Comparison of ENCODE assay signal across 12 mouse cellular contexts in the genomic region with DNA sequence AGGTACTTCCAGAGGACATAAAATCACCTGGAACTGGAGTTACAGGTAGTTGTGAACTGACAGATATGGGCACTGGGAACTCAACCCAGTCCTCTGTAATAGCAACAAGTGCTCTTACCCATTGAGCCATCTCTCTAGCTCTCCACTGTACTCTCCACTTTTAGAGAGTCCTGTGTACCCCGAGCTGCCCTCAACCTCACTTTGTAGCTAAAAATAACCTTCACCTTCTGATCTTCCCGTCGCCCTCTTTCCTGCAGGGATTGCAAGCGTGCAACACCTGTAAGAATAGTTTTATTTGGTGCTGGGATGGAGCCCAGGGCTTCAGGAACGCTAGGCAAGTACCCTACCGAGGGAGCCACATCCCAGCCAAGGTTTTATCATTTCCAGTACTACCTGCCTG. TPM values are rescaled to one million over a fixed set of nuclear protein-coding genes. Genes with fewer than 3 reads are reported as not detected.
A peak's percentile ranks its signal among the peaks of the same experiment; 100 is the strongest.
DNase-seq lines count a peak whose midpoint lies in the region; ATAC-seq lines count a peak whose summit lies in the region.
"Had no signal": no experiment of that assay in that cellular context is flagged by ENCODE, and none has a peak within 500 bp of the region (broad histone marks: within the 10 kb centered on the region; RNA-seq: fewer than 3 reads in every experiment).

No protein-coding gene starts in this region.

- H3K9me3 ChIP-seq in embryonic facial prominence, embryonic 13.5 days = no peaks in the 10 kb centered on the region
- H3K9me3 ChIP-seq in embryonic facial prominence, embryonic 10.5 days = no peaks in the 10 kb centered on the region
- no peaks in the 10 kb centered on the region for H3K9me3 ChIP-seq in kidney, embryonic 15.5 days (replicated peaks)
- no peaks in the 10 kb centered on the region for H3K9me3 ChIP-seq in kidney, embryonic 16.5 days (ENCODE audit: low read length)
- no peaks in the 10 kb centered on the region for H3K9me3 ChIP-seq in megakaryocyte, embryonic 14.5 days
- H3K9me3 ChIP-seq: forebrain, embryonic 15.5 days; neural tube, embryonic 13.5 days had no signal

- no peak for ATAC-seq in embryonic facial prominence, embryonic 13.5 days (ENCODE audit: insufficient number of reproducible peaks, insufficient read depth, low FRiP score, low TSS enrichment, low read depth)
- ATAC-seq in kidney, embryonic 15.5 days (replicated peaks; ENCODE audit: low FRiP score) = no peak
- ATAC-seq in kidney, embryonic 16.5 days (ENCODE audit: low FRiP score, low TSS enrichment) = no peak
- no peak for ATAC-seq in megakaryocyte, adult 5-6 weeks (ENCODE audit: poor library complexity, severe bottlenecking)
- ATAC-seq: CD4-positive, CD25-positive, alpha-beta regulatory T cell, adult 4 months had no signal

- 60% methylated on average over 6 of the region's 6 CpGs for WGBS in embryonic facial prominence, embryonic 13.5 days
- 70% methylated on average over 6 of the region's 6 CpGs for WGBS in embryonic facial prominence, embryonic 10.5 days
- 59% methylated on average over 6 of the region's 6 CpGs for WGBS in kidney, embryonic 15.5 days
- WGBS in kidney, embryonic 16.5 days = 54% methylated on average over 6 of the region's 6 CpGs

- DNase-seq in embryonic facial prominence, embryonic 10.5 days (ENCODE audit: low spot score) = no peak
- no peak for DNase-seq in cerebellum, postnatal 10 days
- no peak for DNase-seq in thymus, postnatal 4 days

- H3K4me3 ChIP-seq in embryonic facial prominence, embryonic 13.5 days = no peak overlapping the region
- H3K4me3 ChIP-seq in embryonic facial prominence, embryonic 10.5 days = no peak overlapping the region
- no peak overlapping the region for H3K4me3 ChIP-seq in kidney, embryonic 15.5 days (replicated peaks)
- H3K4me3 ChIP-seq in kidney, embryonic 16.5 days (ENCODE audit: low read length) = no peak overlapping the region
- peak overlapping the region; percentile 5 for H3K4me3 ChIP-seq in megakaryocyte, embryonic 14.5 days (replicated peaks)
- H3K4me3 ChIP-seq: forebrain, embryonic 15.5 days; neural tube, embryonic 13.5 days had no signal

- H3K27ac ChIP-seq in embryonic facial prominence, embryonic 13.5 days = no peak overlapping the region
- H3K27ac ChIP-seq in embryonic facial prominence, embryonic 10.5 days (replicated peaks) = no peak overlapping the region
- H3K27ac ChIP-seq in kidney, embryonic 15.5 days = no peak overlapping the region
- no peak overlapping the region for H3K27ac ChIP-seq in kidney, embryonic 16.5 days (ENCODE audit: low read length)
- H3K27ac ChIP-seq: forebrain, embryonic 15.5 days; neural tube, embryonic 13.5 days had no signal

- H3K36me3 ChIP-seq in embryonic facial prominence, embryonic 13.5 days = no peaks in the 10 kb centered on the region
- peaks cover 3% of the 10 kb centered on the region; the same call in 1 of the 2 replicates for H3K36me3 ChIP-seq in embryonic facial prominence, embryonic 10.5 days (replicated peaks)
- peaks cover 2% of the 10 kb centered on the region; the same call in 1 of the 2 replicates for H3K36me3 ChIP-seq in kidney, embryonic 15.5 days
- H3K36me3 ChIP-seq in kidney, embryonic 16.5 days (ENCODE audit: insufficient read depth, low read length) = no peaks in the 10 kb centered on the region
- H3K36me3 ChIP-seq in megakaryocyte, embryonic 14.5 days (replicated peaks; ENCODE audit: low read length) = no peaks in the 10 kb centered on the region
- H3K36me3 ChIP-seq: forebrain, embryonic 15.5 days had no signal

- H3K27me3 ChIP-seq in embryonic facial prominence, embryonic 13.5 days = no peaks in the 10 kb centered on the region
- no peaks in the 10 kb centered on the region for H3K27me3 ChIP-seq in embryonic facial prominence, embryonic 10.5 days (replicated peaks; ENCODE audit: low read depth, poor library complexity, severe bottlenecking)
- H3K27me3 ChIP-seq in kidney, embryonic 15.5 days = no peaks in the 10 kb centered on the region
- H3K27me3 ChIP-seq in kidney, embryonic 16.5 days (ENCODE audit: insufficient read depth, low read length) = no peaks in the 10 kb centered on the region
- H3K27me3 ChIP-seq in megakaryocyte, embryonic 14.5 days (replicated peaks) = no peaks in the 10 kb centered on the region
- H3K27me3 ChIP-seq: forebrain, embryonic 15.5 days; neural tube, embryonic 13.5 days had no signal

- H3K4me2 ChIP-seq in embryonic facial prominence, embryonic 13.5 days = 0 out of 2 replicates have a peak overlapping the region, but pooled peaks have one; percentile 14
- peak overlapping the region; percentile 29 for H3K4me2 ChIP-seq in kidney, embryonic 15.5 days
- no peak overlapping the region for H3K4me2 ChIP-seq in kidney, embryonic 16.5 days (replicated peaks; ENCODE audit: low read depth, low read length)
- H3K4me2 ChIP-seq: forebrain, embryonic 15.5 days; midbrain, embryonic 11.5 days; neural tube, embryonic 13.5 days had no signal

- H3K4me1 ChIP-seq in embryonic facial prominence, embryonic 13.5 days = 0 out of 2 replicates have a peak, but pooled peaks cover 3% of the 10 kb centered on the region
- 0 out of 2 replicates have a peak, but pooled peaks cover 4% of the 10 kb centered on the region for H3K4me1 ChIP-seq in embryonic facial prominence, embryonic 10.5 days
- peaks cover 9% of the 10 kb centered on the region for H3K4me1 ChIP-seq in kidney, embryonic 15.5 days
- no peaks in the 10 kb centered on the region for H3K4me1 ChIP-seq in kidney, embryonic 16.5 days (ENCODE audit: insufficient read depth, low read length)
- H3K4me1 ChIP-seq in megakaryocyte, embryonic 14.5 days = peaks cover 51% of the 10 kb centered on the region
- H3K4me1 ChIP-seq: forebrain, embryonic 15.5 days; neural tube, embryonic 13.5 days had no signal

- H3K9ac ChIP-seq in embryonic facial prominence, embryonic 13.5 days = no peak overlapping the region
- H3K9ac ChIP-seq in kidney, embryonic 15.5 days = no peak overlapping the region
- H3K9ac ChIP-seq in kidney, embryonic 16.5 days (replicated peaks; ENCODE audit: low read length) = no peak overlapping the region
- H3K9ac ChIP-seq: forebrain, embryonic 15.5 days; neural tube, embryonic 13.5 days had no signal

RNA-seq across cellular contexts. Expression of gene Cep19, which starts 16.2 kb away (rescaled TPM):
- 25.9 and 32.5 TPM in 2 replicates for polyA plus RNA-seq in embryonic facial prominence, embryonic 13.5 days (2015; fragmentation: Nextera tagmentation; extraction: Ambion mirVana)
- 36.5 and 36.7 TPM in 2 replicates for polyA plus RNA-seq in embryonic facial prominence, embryonic 10.5 days (2016; fragmentation: Nextera tagmentation; extraction: Ambion mirVana)
- 38.3 and 39.8 TPM in 2 replicates for polyA plus RNA-seq in kidney, embryonic 15.5 days (2015; fragmentation: Nextera tagmentation; extraction: Ambion mirVana)
- 42.6 and 44.5 TPM in 2 replicates for polyA plus RNA-seq in kidney, embryonic 16.5 days (2015; fragmentation: Nextera tagmentation; extraction: Ambion mirVana)
- 1.6 and 2.0 TPM in 2 replicates for polyA plus RNA-seq in megakaryocyte, embryonic 14.5 days (2012; ENCODE audit: insufficient read depth, low replicate concordance)
- 24.0 and 27.4 TPM in 2 replicates for total RNA-seq in megakaryocyte, adult 5-6 weeks (2015)
- 36.6 and 44.3 TPM in 2 replicates for total RNA-seq in megakaryocyte, adult 5-6 weeks (2017)

RNA-seq across cellular contexts. Expression of gene Pigx, which starts 16.2 kb away (rescaled TPM):
- polyA plus RNA-seq in embryonic facial prominence, embryonic 13.5 days (2015; fragmentation: Nextera tagmentation; extraction: Ambion mirVana) = 127 and 132 TPM in 2 replicates
- polyA plus RNA-seq in embryonic facial prominence, embryonic 10.5 days (2016; fragmentation: Nextera tagmentation; extraction: Ambion mirVana) = 151 and 152 TPM in 2 replicates
- polyA plus RNA-seq in kidney, embryonic 15.5 days (2015; fragmentation: Nextera tagmentation; extraction: Ambion mirVana) = 127 and 131 TPM in 2 replicates
- polyA plus RNA-seq in kidney, embryonic 16.5 days (2015; fragmentation: Nextera tagmentation; extraction: Ambion mirVana) = 130 and 136 TPM in 2 replicates
- 30.0 and 61.3 TPM in 2 replicates for polyA plus RNA-seq in megakaryocyte, embryonic 14.5 days (2012; ENCODE audit: insufficient read depth, low replicate concordance)
- 84.8 and 109 TPM in 2 replicates for total RNA-seq in megakaryocyte, adult 5-6 weeks (2015)
- 33.2 and 38.3 TPM in 2 replicates for total RNA-seq in megakaryocyte, adult 5-6 weeks (2017)

RNA-seq across cellular contexts. Expression of gene Pak2, which starts 36.6 kb away (rescaled TPM):
- polyA plus RNA-seq in embryonic facial prominence, embryonic 13.5 days (2015; fragmentation: Nextera tagmentation; extraction: Ambion mirVana) = 32.3 and 33.6 TPM in 2 replicates
- 39.4 and 42.4 TPM in 2 replicates for polyA plus RNA-seq in embryonic facial prominence, embryonic 10.5 days (2016; fragmentation: Nextera tagmentation; extraction: Ambion mirVana)
- polyA plus RNA-seq in kidney, embryonic 15.5 days (2015; fragmentation: Nextera tagmentation; extraction: Ambion mirVana) = 37.5 and 39.0 TPM in 2 replicates
- polyA plus RNA-seq in kidney, embryonic 16.5 days (2015; fragmentation: Nextera tagmentation; extraction: Ambion mirVana) = 38.2 and 40.3 TPM in 2 replicates
- 16.0 and 24.5 TPM in 2 replicates for polyA plus RNA-seq in megakaryocyte, embryonic 14.5 days (2012; ENCODE audit: insufficient read depth, low replicate concordance)
- 78.8 and 81.9 TPM in 2 replicates for total RNA-seq in megakaryocyte, adult 5-6 weeks (2015)
- 78.5 and 88.8 TPM in 2 replicates for total RNA-seq in megakaryocyte, adult 5-6 weeks (2017)

RNA-seq across cellular contexts. Expression of gene Nrros, which starts 49.6 kb away (rescaled TPM):
- 13.0 and 13.4 TPM in 2 replicates for polyA plus RNA-seq in embryonic facial prominence, embryonic 13.5 days (2015; fragmentation: Nextera tagmentation; extraction: Ambion mirVana)
- 7.3 and 8.1 TPM in 2 replicates for polyA plus RNA-seq in embryonic facial prominence, embryonic 10.5 days (2016; fragmentation: Nextera tagmentation; extraction: Ambion mirVana)
- polyA plus RNA-seq in kidney, embryonic 15.5 days (2015; fragmentation: Nextera tagmentation; extraction: Ambion mirVana) = 17.7 and 17.8 TPM in 2 replicates
- 18.1 and 22.2 TPM in 2 replicates for polyA plus RNA-seq in kidney, embryonic 16.5 days (2015; fragmentation: Nextera tagmentation; extraction: Ambion mirVana)
- 75.8 and 110 TPM in 2 replicates for polyA plus RNA-seq in megakaryocyte, embryonic 14.5 days (2012; ENCODE audit: insufficient read depth, low replicate concordance)
- total RNA-seq in megakaryocyte, adult 5-6 weeks (2015) = 194 and 211 TPM in 2 replicates
- total RNA-seq in megakaryocyte, adult 5-6 weeks (2017) = 134 and 165 TPM in 2 replicates
